Mouse (Mus musculus) adipocyte (in vitro differentiated cells): ENCODE measurements around the gene Msrb3.

Source experiments
- DNase-seq: peaks from one replicate; pipeline ENCODE4 v3.0.0-alpha.2; 2016; ENCODE audit warnings: low spot score

The Msrb3 gene

GRCm38 (mm10) chr10:120898357-120898756 lies 544 bp downstream of the Msrb3 start:
- DNase-seq, result no peak

GRCm38 (mm10) chr10:120895899-120896289 lies 3.0 kb downstream of the Msrb3 start:
- no peak for DNase-seq

DNA sequence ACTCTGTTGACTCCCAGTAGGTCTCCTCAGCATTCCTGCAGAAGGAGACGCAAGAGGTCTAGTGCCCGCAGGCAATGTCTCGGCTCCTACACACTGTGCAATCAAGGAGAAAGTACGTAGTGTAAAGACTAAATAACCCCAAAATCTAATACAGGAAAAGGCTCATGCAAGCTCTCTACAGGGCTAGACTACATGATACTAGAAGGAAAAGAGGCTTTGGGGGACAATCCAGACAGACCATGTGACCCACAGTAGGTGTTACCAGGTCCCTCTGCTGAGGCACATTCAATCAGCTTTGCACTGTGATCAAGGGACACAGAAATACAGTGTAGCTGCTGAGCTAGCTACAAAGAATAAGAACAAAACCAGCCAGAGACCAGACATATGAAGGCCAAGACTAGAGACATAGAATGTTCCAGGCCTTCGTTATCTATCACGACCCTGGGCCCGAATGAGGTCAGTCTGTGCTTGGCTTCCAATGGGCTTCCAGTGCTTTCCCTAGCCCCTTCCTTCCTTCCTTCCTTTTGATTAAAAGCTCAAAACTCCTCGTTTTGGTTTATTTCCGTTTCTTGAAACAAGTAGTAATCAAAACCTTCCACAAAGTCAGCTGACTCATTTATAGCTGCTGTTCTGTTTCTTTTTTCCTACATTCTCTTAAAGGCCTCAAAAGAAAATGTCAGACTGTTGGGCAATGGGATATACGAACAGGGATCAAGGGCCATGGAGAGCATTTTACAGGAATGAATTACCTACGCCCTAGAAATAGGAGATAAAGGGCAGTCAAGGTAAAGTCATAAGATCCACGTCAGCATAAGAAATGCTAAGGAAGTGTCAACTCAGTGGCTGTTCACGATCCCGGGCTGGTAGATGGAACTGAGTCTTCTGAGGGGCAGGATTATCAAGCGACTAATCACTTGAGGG lies 3.7 kb downstream of the Msrb3 start:
- DNase-seq, result no peak

DNA sequence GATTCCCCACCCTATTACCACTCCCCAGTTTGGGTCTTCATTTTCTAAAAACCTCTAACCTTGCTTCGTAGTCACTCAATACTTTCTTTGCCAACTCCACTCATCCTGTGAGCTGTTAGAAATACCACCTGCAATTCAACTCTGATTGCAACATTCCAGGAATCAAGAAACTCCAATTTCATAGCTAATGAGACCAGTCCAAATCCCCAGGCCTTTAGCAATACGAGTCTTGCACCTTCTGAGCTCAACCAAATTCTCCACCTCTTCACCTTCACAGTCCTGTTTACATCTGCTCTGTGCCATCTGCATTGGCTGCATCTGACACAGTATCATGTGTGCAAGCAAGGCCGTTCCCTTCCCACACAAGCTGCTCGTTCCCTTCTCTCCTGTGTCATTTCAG lies 5.0 kb downstream of the Msrb3 start:
- DNase-seq, result no peak

GRCm38 (mm10) chr10:120891131-120891530 lies 7.8 kb downstream of the Msrb3 start:
- DNase-seq, result peak; percentile 81

DNA sequence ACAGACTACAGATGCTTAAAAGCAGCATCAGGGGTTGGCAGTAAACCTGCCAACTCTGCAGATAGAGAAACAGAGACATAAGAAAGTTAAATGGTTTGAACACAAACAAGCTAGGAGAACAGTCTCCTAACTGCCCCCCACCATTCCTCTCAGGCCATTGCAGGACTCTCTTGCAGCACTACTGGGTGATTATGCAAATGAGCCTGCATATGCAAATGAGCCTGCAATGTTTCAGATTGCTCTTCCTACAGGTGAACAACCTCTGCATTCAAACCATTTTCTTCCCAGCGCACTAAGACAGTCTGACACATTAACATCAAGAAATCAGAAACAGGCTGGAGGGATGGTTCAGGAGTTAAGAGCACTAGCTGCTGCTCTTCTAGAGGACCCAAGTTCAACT lies 8.3 kb downstream of the Msrb3 start:
- DNase-seq, result no peak

DNA sequence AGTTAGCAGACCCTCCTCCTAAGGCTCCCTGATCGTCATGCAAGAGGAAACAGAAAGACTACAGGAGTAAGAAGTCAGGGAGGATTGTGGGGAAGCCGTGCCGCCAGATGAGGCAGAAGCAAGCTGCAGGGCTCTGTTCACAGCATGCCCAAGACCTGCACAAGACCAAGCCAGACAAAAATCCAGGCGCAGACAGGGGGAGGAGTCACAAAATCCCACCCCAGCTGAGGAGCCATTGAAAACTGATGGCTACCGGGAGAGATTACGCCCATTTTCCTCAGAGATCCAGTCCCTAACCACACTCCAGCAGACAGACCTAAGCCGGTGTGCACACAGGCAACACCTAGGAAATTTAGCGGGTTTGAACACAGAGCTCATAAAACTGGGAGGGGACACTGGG lies 10.4 kb downstream of the Msrb3 start:
- DNase-seq, result no peak

DNA sequence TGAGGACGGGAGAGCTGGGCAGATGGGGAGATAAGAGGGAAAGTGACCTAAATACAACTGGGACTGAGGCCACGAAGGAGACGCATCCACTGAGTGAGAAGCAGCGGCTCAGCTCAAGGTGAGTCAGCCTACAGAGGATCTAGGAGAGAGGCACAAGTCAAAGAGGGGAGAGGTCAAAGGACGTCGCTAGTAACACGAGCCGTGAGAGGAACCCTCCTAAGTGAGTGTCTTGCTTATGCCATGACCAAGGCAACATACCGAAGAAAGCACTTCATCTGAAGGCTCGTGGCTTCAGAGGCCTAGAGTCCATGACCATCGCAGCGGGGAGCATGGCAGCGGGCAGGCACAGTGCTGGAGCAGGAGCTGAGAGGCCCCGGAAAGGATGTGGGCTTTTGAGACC lies 14.7 kb downstream of the Msrb3 start:
- no peak for DNase-seq

DNA sequence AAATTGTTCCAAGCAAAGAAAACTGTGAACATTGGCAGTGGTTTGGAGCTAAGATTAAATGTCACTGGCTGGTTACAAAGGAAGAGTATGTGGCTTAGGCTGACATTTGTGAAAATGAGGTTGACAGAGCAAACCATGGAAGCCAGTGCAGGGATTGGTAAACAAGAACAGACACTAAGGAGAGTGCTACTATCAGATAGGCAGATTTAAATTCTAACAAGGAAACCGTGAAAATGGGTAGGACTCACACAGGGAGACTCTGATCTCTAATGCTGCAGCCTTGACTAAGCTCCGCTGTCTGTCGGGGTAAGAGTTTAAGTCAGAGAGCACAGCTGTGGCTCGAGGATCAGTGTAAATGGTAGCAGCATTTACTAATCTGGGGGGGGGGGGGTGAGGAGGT lies 15.2 kb downstream of the Msrb3 start:
- no peak for DNase-seq

- no peak for DNase-seq
These were observed 15.9 kb downstream of the Msrb3 start for GRCm38 (mm10) chr10:120883069-120883415.

GRCm38 (mm10) chr10:120882347-120883068 lies 16.4 kb downstream of the Msrb3 start:
- DNase-seq, result no peak

DNA sequence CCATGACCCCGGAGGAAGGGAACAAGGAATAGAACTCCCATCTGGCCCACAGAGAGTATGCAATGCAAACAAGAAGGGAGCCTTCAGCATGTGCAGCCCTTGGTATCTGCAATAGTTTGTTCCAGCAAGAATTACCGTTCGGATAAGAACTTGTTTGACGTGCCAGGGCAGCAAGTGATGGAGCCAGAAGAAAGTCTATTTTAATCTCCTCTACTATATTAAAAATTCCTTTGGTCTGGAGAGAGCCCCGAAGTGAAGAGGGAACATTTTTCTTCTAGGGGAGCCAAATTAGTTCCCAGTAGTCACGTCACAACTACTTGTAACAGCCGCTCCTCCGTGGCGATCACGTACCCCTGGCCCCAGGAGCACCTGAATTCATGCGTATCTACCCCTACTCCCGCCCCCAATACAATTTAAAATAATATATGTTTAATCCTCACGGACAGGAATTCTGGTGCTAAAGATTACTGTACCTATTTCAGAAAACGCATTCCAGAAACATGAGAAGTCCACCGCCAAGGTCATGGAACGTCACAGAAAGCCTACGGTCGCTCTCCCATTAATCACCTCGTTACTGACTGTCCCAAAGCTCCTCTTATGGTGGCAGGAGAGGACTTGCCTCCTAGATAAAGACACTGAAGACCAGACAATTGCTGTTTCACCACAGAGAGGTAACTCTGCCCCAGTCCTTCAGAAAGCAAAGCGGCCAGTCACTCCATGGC lies 22.2 kb downstream of the Msrb3 start:
- no peak for DNase-seq

GRCm38 (mm10) chr10:120875672-120876463 lies 23.0 kb downstream of the Msrb3 start:
- peak; percentile 48 for DNase-seq

DNA sequence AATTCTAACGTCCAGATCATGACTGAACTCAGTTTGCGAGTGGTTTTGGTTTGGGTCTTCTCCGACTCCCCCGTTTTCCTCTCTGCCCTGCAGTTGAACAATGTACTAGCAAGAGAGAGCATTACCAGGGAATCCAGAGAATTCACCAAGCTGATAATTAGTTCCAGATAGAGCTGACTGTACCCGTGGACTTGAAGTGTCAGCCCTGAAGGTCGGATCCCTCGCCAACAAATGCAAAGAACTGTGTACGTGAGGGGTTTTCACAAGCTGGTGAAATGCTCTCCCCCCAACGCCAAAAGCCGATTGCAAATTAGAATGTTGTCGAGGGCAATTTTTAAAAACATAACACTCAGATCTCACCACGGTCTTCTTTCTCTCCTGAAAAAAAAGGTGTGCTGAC lies 24.6 kb downstream of the Msrb3 start:
- no peak for DNase-seq

GRCm38 (mm10) chr10:120873646-120874201 lies 25.2 kb downstream of the Msrb3 start:
- DNase-seq, result no peak

DNA sequence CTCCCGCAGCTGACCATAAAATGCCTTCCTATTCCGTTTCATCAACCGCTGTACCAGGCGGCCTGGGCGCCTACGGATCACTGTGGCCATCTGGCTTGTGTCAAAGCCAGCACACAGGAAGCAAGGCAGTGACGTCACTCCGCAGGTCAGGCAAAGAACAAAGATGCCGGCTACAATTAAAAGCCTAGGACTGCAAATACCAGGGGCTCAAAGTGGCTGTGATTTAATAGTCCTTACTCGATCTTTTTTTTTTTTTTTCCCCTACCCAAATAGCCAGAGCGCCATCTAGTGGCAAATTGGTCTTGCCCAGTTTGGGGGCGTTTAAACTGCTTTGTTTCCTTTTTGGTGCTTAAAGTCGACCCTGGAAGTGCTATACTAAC lies 26.4 kb downstream of the Msrb3 start:
- DNase-seq, result no peak

GRCm38 (mm10) chr10:120871630-120872482 lies 27.0 kb downstream of the Msrb3 start:
- DNase-seq, result no peak

DNA sequence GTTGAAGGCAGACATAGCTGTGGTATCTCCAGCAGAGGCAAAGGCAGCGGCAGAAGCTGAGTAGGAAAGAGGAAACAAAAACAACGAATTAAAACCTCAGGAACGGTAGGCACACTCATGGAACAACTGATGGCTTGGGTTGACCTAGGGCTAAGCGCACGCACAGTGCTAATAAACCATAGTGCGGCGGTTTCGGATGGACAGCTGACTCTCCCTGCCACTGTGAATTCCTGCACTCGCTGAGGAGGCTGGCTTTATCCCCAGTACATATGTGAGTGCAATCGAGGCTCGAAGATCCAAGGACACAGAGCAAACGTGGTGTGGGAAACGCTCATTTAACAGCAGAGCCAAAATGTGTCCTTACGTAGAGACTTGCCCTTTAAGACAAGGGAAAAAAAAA lies 27.8 kb downstream of the Msrb3 start:
- DNase-seq, result no peak

GRCm38 (mm10) chr10:120869241-120869775 lies 29.6 kb downstream of the Msrb3 start:
- DNase-seq, result no peak

- DNase-seq, result peak; percentile 80
These were observed 34.5 kb downstream of the Msrb3 start for GRCm38 (mm10) chr10:120864446-120864845.
